Mouse (Mus musculus) small intestine, adult 2 months (tissue): ENCODE results near the gene Tmem229b. TPM values are rescaled to one million over a fixed set of nuclear protein-coding genes. Genes with fewer than 3 reads are reported as not detected.

ENCODE experiments used
- H3K27ac ChIP-seq: fragments of 200-500 bp; 2 replicates; pipeline ENCODE4 v1.5.1; 2012; ENCODE audit warnings: low read depth, low read length, control low read depth, inconsistent platforms; ENCODE audit not compliant: insufficient read depth
- H3K27me3 ChIP-seq: fragments of 200-500 bp; 2 replicates; pipeline ENCODE4 v1.6.1; 2012; ENCODE audit warnings: mild to moderate bottlenecking, moderate library complexity, low read length, inconsistent platforms; ENCODE audit not compliant: control insufficient read depth, insufficient read depth
- H3K36me3 ChIP-seq: fragments of 200-500 bp; 2 replicates; pipeline ENCODE4 v1.6.1; 2012; ENCODE audit warnings: mild to moderate bottlenecking, low read length, control low read depth, inconsistent platforms; ENCODE audit not compliant: control insufficient read depth, insufficient read depth
- H3K4me1 ChIP-seq: fragments of 200-500 bp; 2 replicates; pipeline ENCODE4 v1.6.1; 2012; ENCODE audit warnings: low read length, inconsistent platforms, mixed read lengths; ENCODE audit not compliant: control insufficient read depth, insufficient read depth, insufficient read length
- H3K4me3 ChIP-seq: fragments of 200-500 bp; 2 replicates; pipeline ENCODE4 v1.5.1; 2012; ENCODE audit warnings: low read depth, mild to moderate bottlenecking, control low read depth, inconsistent platforms, low read length, moderate library complexity
- CTCF ChIP-seq: fragments of 200-500 bp; IDR thresholded peaks from 2 replicates; pipeline ENCODE4 v1.5.1; 2012; ENCODE audit warnings: low read depth, mild to moderate bottlenecking, control low read depth, inconsistent platforms, low read length, moderate library complexity, mixed read lengths; ENCODE audit not compliant: insufficient replicate concordance, insufficient read length; ENCODE audit errors: extremely low read depth
- POLR2A ChIP-seq: fragments of 200-500 bp; IDR thresholded peaks from 2 replicates; pipeline ENCODE4 v1.6.1; 2012; ENCODE audit warnings: low read depth, mild to moderate bottlenecking, control low read depth, inconsistent platforms, low read length, moderate library complexity
- WGBS: fragments of 180-500 bp; shearing (Covaris S2); methylation state at CpG from one replicate; pipeline ENCODE4 v1.1.7; 2018; 5-methylcytosine and 5-hydroxymethylcytosine counted together
- polyA plus RNA-seq: library from polyadenylated mRNA; depleted of rRNA; stranded (reverse); fragments of >200 nt; gene quantifications from 2 replicates; pipeline ENCODE4 v1.2.3, GENCODE M21; 2012; rRNA removed

The Tmem229b gene
- polyA plus RNA-seq: 6.6 and 11.7 TPM in 2 replicates

- no peak for TF ChIP-seq POLR2A
- no peak for TF ChIP-seq CTCF
- 5% methylated on average over 31 of the region's 49 CpGs for WGBS
- Histone ChIP-seq H3K36me3 (no peaks in the 10 kb centered on the region), H3K27me3 (peaks cover 8% of the 10 kb centered on the region; the same call in 1 of the 2 replicates), H3K4me1 (peaks cover 2% of the 10 kb centered on the region), H3K4me3 (peak within 1 kb of the TSS; percentile 100), H3K27ac (peak within 1 kb of the TSS; percentile 51; the same call in 1 of the 2 replicates)
These were observed at the start of gene Tmem229b for GRCm38 (mm10) chr12:79007126-79007753. Gene Tmem229b (minus strand): TSS chr12:79007627.

GRCm38 (mm10) chr12:79055276-79055675 is 47.8 kb upstream of the Tmem229b start:
- Histone ChIP-seq H3K4me1 (peaks cover 7% of the 10 kb centered on the region; the same call in 1 of the 2 replicates), H3K27me3 (no peaks in the 10 kb centered on the region), H3K27ac (no peak overlapping the region), H3K4me3 (no peak overlapping the region), H3K36me3 (peaks cover 41% of the 10 kb centered on the region)
- TF ChIP-seq POLR2A: no peak
- no peak for TF ChIP-seq CTCF
- 56% methylated on average over 7 of the region's 7 CpGs for WGBS

GRCm38 (mm10) chr12:79052073-79052472 is 44.6 kb upstream of the Tmem229b start:
- H3K36me3 ChIP-seq: peaks cover 44% of the 10 kb centered on the region
- no peak for TF ChIP-seq CTCF
- no peak for TF ChIP-seq POLR2A

DNA sequence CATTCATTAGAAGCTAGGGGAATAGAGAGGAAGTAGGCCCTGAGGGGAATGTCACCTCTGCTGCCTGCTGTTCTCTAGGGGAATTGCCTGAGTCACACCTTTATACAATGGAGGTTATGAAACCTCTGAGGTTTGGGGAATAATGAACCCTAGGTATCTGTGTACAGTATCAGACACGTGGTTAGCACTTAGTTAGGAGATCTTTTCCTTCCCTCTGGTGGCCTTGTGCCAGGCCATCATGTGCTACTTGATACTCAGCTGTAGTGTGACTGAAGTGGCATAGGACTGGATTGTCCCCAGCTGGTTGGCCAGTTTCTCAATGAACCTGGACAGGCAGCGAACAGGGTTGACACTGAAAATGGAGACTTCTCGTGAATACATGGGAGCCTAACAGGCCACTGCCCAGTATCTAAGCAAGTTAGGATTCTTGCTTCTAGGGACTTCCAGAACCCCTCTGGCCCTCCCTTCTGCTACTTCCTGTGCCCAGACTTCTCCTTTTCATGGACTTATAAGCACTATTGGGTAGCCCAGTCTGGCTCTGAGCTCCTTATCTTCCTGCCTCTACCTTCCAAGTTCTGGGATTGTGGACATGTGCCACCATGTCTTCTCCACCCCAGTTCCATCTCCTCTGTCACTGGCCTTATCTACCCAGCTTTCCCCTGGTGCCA is 43.3 kb upstream of the Tmem229b start:
- H3K4me3 ChIP-seq: no peak overlapping the region
- TF ChIP-seq POLR2A (no peak), CTCF (no peak)
- H3K27me3 ChIP-seq: no peaks in the 10 kb centered on the region
- peaks cover 41% of the 10 kb centered on the region for H3K36me3 ChIP-seq
- H3K27ac ChIP-seq: no peak overlapping the region
- 54% methylated on average over 3 of the region's 3 CpGs for WGBS
- H3K4me1 ChIP-seq: peaks cover 16% of the 10 kb centered on the region; the same call in 1 of the 2 replicates

More at GRCm38 (mm10) chr12:79052073-79052472, 44.6 kb upstream of the Tmem229b start:
- 79% methylated on average over 2 of the region's 2 CpGs for WGBS
- Histone ChIP-seq H3K27ac (no peak overlapping the region), H3K27me3 (no peaks in the 10 kb centered on the region), H3K4me1 (peaks cover 11% of the 10 kb centered on the region; the same call in 1 of the 2 replicates), H3K4me3 (no peak overlapping the region)

DNA sequence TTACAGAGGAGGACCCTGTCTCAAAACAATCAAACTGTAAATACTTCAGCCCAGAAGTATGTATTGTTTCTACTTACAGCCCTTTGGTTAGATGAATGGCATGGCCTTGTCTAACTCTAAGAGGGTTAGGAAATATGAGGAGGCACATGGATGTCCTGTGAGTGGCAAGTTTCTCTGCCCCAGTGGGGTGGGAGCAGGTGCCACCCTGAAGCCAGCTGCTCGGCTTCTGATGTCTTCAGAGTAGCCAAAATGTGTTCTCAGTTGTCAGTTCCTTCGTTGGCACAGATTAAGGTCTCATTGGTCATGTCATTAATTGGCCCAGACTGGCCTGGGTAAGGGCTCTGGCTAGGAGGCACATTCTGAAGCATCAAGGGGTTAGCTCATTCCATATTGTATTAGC is 42.4 kb upstream of the Tmem229b start:
- no peak for TF ChIP-seq POLR2A
- TF ChIP-seq CTCF: no peak
- no peak overlapping the region for H3K27ac ChIP-seq
- no peaks in the 10 kb centered on the region for H3K27me3 ChIP-seq
- 92% methylated on average over 2 of the region's 2 CpGs for WGBS
- peaks cover 39% of the 10 kb centered on the region for H3K36me3 ChIP-seq
- H3K4me3 ChIP-seq: no peak overlapping the region
- peaks cover 16% of the 10 kb centered on the region; the same call in 1 of the 2 replicates for H3K4me1 ChIP-seq

GRCm38 (mm10) chr12:79048898-79049297 is 41.5 kb upstream of the Tmem229b start:
- WGBS: 90% methylated on average over 1 of the region's 1 CpGs
- Histone ChIP-seq H3K4me1 (peaks cover 16% of the 10 kb centered on the region; the same call in 1 of the 2 replicates), H3K4me3 (no peak overlapping the region), H3K27ac (no peak overlapping the region), H3K36me3 (peaks cover 33% of the 10 kb centered on the region), H3K27me3 (no peaks in the 10 kb centered on the region)
- no peak for TF ChIP-seq POLR2A
- TF ChIP-seq CTCF: no peak

DNA sequence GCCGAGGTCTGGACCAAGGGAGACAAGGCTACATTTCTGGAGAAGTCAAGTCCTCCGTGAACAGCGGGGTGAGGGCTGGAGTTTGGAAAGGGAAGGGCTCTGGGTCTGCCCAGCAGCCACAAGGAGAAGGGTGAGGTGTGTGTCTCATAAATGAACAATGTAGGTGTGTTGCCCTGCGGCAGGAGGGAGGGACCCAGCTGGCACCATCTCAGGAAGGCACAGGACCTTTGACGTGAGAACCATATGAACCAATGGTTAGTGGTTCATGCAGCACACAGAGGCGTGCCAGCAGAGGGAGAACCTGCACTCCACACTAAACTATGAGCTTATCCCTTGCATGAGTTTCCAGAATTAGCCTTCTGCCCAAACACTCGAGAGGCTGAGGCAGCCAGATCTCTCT is 39.8 kb upstream of the Tmem229b start:
- H3K4me3 ChIP-seq: no peak overlapping the region
- TF ChIP-seq POLR2A: no peak
- TF ChIP-seq CTCF: no peak
- H3K27ac ChIP-seq: peak overlapping the region; percentile 68
- no peaks in the 10 kb centered on the region for H3K27me3 ChIP-seq
- H3K4me1 ChIP-seq: peaks cover 18% of the 10 kb centered on the region; the same call in 1 of the 2 replicates
- WGBS: 52% methylated on average over 7 of the region's 7 CpGs
- H3K36me3 ChIP-seq: peaks cover 27% of the 10 kb centered on the region
